Mouse (Mus musculus): ENCODE data around the gene Rptor.
"Not testable (repeated sequence)": the region's sequence is repeated elsewhere in the genome, so short reads cannot be mapped to it uniquely, and the experiment has no call there.

Rptor gene

GRCm38 (mm10) chr11:119650456-119650855 lies 47.8 kb downstream of the Rptor start:
- DNase-seq (ENCODE audit: low spot score in 2 of 2), result no peak

GRCm38 (mm10) chr11:119653336-119653735 lies 50.6 kb downstream of the Rptor start:
- DNase-seq (ENCODE audit: low spot score in 2 of 2), result no peak

- DNase-seq (ENCODE audit: low spot score in 2 of 2), result no peak
Measured at GRCm38 (mm10) chr11:119657534-119657933, 54.8 kb downstream of the Rptor start.

GRCm38 (mm10) chr11:119659296-119659695 lies 56.6 kb downstream of the Rptor start:
- DNase-seq (ENCODE audit: low spot score in 2 of 2), result no peak

- DNase-seq (ENCODE audit: low spot score in 2 of 2), result not testable (repeated sequence)
Measured at GRCm38 (mm10) chr11:119661479-119661878, 58.8 kb downstream of the Rptor start.

GRCm38 (mm10) chr11:119663876-119664275 lies 61.2 kb downstream of the Rptor start:
- DNase-seq (ENCODE audit: low spot score in 2 of 2), result no peak

- no peak for DNase-seq (ENCODE audit: low spot score in 2 of 2)
Measured at GRCm38 (mm10) chr11:119664678-119665307, 62.1 kb downstream of the Rptor start.

GRCm38 (mm10) chr11:119665308-119665702 lies 62.6 kb downstream of the Rptor start:
- no peak for DNase-seq (ENCODE audit: low spot score in 2 of 2)

GRCm38 (mm10) chr11:119666567-119667108 lies 63.9 kb downstream of the Rptor start:
- DNase-seq (ENCODE audit: low spot score in 2 of 2), result no peak

GRCm38 (mm10) chr11:119670690-119671666 lies 68.3 kb downstream of the Rptor start:
- peak in 1 of 2 experiments; percentile 20 for DNase-seq (ENCODE audit: low spot score in 2 of 2)

GRCm38 (mm10) chr11:119672041-119672440 lies 69.3 kb downstream of the Rptor start:
- DNase-seq (ENCODE audit: low spot score in 2 of 2), result no peak

GRCm38 (mm10) chr11:119672775-119673174 lies 70.1 kb downstream of the Rptor start:
- DNase-seq (ENCODE audit: low spot score in 2 of 2), result no peak

GRCm38 (mm10) chr11:119674835-119675234 lies 72.1 kb downstream of the Rptor start:
- no peak for DNase-seq (ENCODE audit: low spot score in 2 of 2)

- DNase-seq (ENCODE audit: low spot score in 2 of 2), result no peak
Measured at GRCm38 (mm10) chr11:119675546-119675945, 72.8 kb downstream of the Rptor start.

- no peak for DNase-seq (ENCODE audit: low spot score in 2 of 2)
Measured at GRCm38 (mm10) chr11:119676751-119677411, 74.2 kb downstream of the Rptor start.

- no peak for DNase-seq (ENCODE audit: low spot score in 2 of 2)
Measured at GRCm38 (mm10) chr11:119678427-119678826, 75.7 kb downstream of the Rptor start.

- DNase-seq (ENCODE audit: low spot score in 2 of 2), result no peak
Measured at GRCm38 (mm10) chr11:119680735-119681134, 78.0 kb downstream of the Rptor start.

- no peak for DNase-seq (ENCODE audit: low spot score in 2 of 2)
Measured at GRCm38 (mm10) chr11:119682285-119682684, 79.6 kb downstream of the Rptor start.

GRCm38 (mm10) chr11:119683796-119684195 lies 81.1 kb downstream of the Rptor start:
- no peak for DNase-seq (ENCODE audit: low spot score in 2 of 2)

GRCm38 (mm10) chr11:119685477-119685876 lies 82.8 kb downstream of the Rptor start:
- DNase-seq (ENCODE audit: low spot score in 2 of 2), result no peak

GRCm38 (mm10) chr11:119685910-119686659 lies 83.4 kb downstream of the Rptor start:
- no peak for DNase-seq (ENCODE audit: low spot score in 2 of 2)

Measured in spleen, postnatal 14 days (tissue).